Mouse (Mus musculus): ENCODE results near the gene Hist1h4c. TPM values are rescaled to one million over a fixed set of nuclear protein-coding genes. Genes with fewer than 3 reads are reported as not detected.

Gene Hist1h4c
- polyA plus RNA-seq, 1 experiment: 20.0 TPM

DNA sequence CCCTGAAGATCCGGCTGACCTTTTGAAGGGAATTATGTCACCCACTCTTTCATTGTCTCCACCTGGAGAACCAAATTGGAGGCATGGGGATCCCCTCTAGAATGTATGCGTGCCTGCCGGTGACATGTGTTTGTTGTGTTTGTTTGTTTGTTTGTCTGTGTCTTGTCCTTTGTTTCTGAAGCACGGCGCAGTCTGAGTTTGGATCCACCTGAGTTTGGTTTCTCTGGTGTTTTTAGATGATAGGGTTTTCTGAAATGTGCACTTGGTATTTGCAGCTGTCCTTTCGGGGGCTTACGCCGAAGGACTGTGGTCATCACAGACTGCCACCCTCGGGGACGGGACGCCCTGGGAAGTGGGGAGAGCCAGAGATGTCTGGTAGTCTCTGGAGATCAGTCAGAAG lies 18.9 kb upstream of the Hist1h4c start:
- H3K4me1 ChIP-seq (ENCODE audit: control insufficient read depth, insufficient read depth, insufficient read length): peaks cover 1% of the 10 kb centered on the region; the same call in 1 of the 2 replicates
- WGBS: 72% methylated on average over 11 of the region's 11 CpGs
- H3K4me3 ChIP-seq (ENCODE audit: extremely low read depth, insufficient read depth, insufficient read length): no peak overlapping the region
- no peak for TF ChIP-seq CTCF (IDR thresholded peaks at IDR 0.05; ENCODE audit: extremely low read depth, insufficient read depth, insufficient read length, insufficient replicate concordance)
- TF ChIP-seq POLR2A (IDR thresholded peaks at IDR 0.05; ENCODE audit: low read depth, low read length): no peak
- no peaks in the 10 kb centered on the region for H3K36me3 ChIP-seq (ENCODE audit: control insufficient read depth, insufficient read depth, low read length)
- H3K27me3 ChIP-seq (ENCODE audit: control insufficient read depth, insufficient read depth, low read length): no peaks in the 10 kb centered on the region
- peak overlapping the region; percentile 70 for H3K27ac ChIP-seq (ENCODE audit: insufficient read depth, low read length)
- DNase-seq (ENCODE audit: low read depth in 1 of 2, low spot score in 2 of 2): no peak

GRCm38 (mm10) chr13:23716261-23717042 lies 18.2 kb upstream of the Hist1h4c start:
- Histone ChIP-seq H3K4me1 (ENCODE audit: control insufficient read depth, insufficient read depth, insufficient read length) (peaks cover 4% of the 10 kb centered on the region; the same call in 1 of the 2 replicates), H3K4me3 (ENCODE audit: extremely low read depth, insufficient read depth, insufficient read length) (no peak overlapping the region), H3K36me3 (ENCODE audit: control insufficient read depth, insufficient read depth, low read length) (no peaks in the 10 kb centered on the region), H3K27me3 (ENCODE audit: control insufficient read depth, insufficient read depth, low read length) (no peaks in the 10 kb centered on the region), H3K27ac (ENCODE audit: insufficient read depth, low read length) (peak overlapping the region; percentile 70; the same call in 1 of the 2 replicates)
- WGBS: 58% methylated on average over 5 of the region's 5 CpGs
- TF ChIP-seq CTCF (IDR thresholded peaks at IDR 0.05; ENCODE audit: extremely low read depth, insufficient read depth, insufficient read length, insufficient replicate concordance): no peak
- no peak for TF ChIP-seq POLR2A (IDR thresholded peaks at IDR 0.05; ENCODE audit: low read depth, low read length)
- no peak for DNase-seq (ENCODE audit: low read depth in 1 of 2, low spot score in 2 of 2)

DNA sequence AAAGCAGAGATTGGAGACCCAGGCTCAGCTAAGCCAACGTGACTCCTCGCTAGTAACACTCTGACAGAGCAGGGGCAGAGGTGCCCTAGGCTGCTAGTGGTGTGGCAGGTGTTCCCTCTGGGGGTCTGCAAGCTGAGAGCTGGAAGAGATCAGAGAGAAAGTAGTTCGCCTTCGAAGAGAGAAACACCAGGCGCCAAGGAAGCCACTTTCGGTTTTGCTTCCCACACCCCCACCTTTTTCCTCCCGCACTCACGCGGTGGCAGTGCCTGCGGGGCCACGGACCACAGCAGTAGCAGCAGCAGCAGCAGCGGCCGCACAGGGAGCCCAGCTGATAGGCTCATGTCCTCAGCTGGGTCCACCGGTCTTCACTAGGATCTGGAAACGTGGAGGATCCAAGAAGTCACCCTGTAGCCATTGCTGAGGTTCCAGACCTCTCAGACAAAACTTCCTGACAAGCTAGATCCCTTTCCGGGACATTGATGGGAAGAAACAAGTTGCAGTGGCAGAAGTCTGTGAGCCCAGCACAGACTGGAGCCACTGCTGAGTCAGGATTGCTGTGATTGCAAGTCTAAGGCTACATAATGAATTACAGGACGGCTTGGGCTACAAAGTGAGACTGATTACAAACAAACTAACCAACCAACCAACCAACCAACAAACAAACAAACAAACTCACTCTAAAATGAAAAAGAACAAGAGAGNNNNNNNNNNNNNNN lies 12.3 kb upstream of the Hist1h4c start, which contains the start of gene Hfe:
Gene Hfe, minus strand, starts transcription at position 481 of the 716 bp plus-strand sequence.
- H3K27me3 ChIP-seq (ENCODE audit: control insufficient read depth, insufficient read depth, low read length): no peaks in the 10 kb centered on the region
- H3K4me3 ChIP-seq (ENCODE audit: extremely low read depth, insufficient read depth, insufficient read length): peak within 1 kb of the TSS; percentile 76
- TF ChIP-seq POLR2A (IDR thresholded peaks at IDR 0.05; ENCODE audit: low read depth, low read length) (no peak; the same call in 1 of the 2 replicates), CTCF (IDR thresholded peaks at IDR 0.05; ENCODE audit: extremely low read depth, insufficient read depth, insufficient read length, insufficient replicate concordance) (no peak)
- 4% methylated on average over 17 of the region's 17 CpGs for WGBS
- peak; percentile 45 to 62 for DNase-seq (ENCODE audit: low read depth in 1 of 2, low spot score in 2 of 2)
- H3K27ac ChIP-seq (ENCODE audit: insufficient read depth, low read length): peak within 1 kb of the TSS; percentile 85
- H3K36me3 ChIP-seq (ENCODE audit: control insufficient read depth, insufficient read depth, low read length): no peaks in the 10 kb centered on the region
- H3K4me1 ChIP-seq (ENCODE audit: control insufficient read depth, insufficient read depth, insufficient read length): peaks cover 6% of the 10 kb centered on the region; the same call in 1 of the 2 replicates

- TF ChIP-seq CTCF (IDR thresholded peaks at IDR 0.05; ENCODE audit: extremely low read depth, insufficient read depth, insufficient read length, insufficient replicate concordance): no peak
- no peak for TF ChIP-seq POLR2A (IDR thresholded peaks at IDR 0.05; ENCODE audit: low read depth, low read length)
- H3K27ac ChIP-seq (ENCODE audit: insufficient read depth, low read length): peak overlapping the region; percentile 85
- WGBS: 39% methylated on average over 12 of the region's 15 CpGs
Measured at GRCm38 (mm10) chr13:23709714-23710373, 11.6 kb upstream of the Hist1h4c start.

DNA sequence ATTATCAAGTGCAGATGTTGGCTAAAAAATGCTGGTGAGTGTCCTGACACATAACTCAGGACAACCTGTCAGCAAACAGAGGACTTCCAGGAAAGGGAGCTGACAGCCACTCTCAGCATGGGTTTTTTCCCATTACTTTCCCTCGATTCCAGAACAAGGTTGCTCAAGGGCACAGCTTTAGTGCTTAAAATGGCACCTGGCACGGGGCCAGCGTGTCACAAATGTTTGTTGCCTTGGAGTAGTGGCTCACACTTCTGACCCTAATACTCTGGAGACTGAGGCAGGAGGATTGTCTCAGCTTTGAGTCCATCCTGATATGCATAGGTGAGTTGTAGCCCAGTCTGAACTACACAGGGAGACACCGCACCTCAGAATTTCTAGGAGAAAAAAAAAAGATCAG lies 10.4 kb upstream of the Hist1h4c start:
- no peaks in the 10 kb centered on the region for H3K36me3 ChIP-seq (ENCODE audit: control insufficient read depth, insufficient read depth, low read length)
- DNase-seq (ENCODE audit: low read depth in 1 of 2, low spot score in 2 of 2): no peak
- TF ChIP-seq CTCF (IDR thresholded peaks at IDR 0.05; ENCODE audit: extremely low read depth, insufficient read depth, insufficient read length, insufficient replicate concordance) (no peak), POLR2A (IDR thresholded peaks at IDR 0.05; ENCODE audit: low read depth, low read length) (no peak)
- H3K4me3 ChIP-seq (ENCODE audit: extremely low read depth, insufficient read depth, insufficient read length): no peak overlapping the region
- no peak overlapping the region for H3K27ac ChIP-seq (ENCODE audit: insufficient read depth, low read length)
- H3K27me3 ChIP-seq (ENCODE audit: control insufficient read depth, insufficient read depth, low read length): no peaks in the 10 kb centered on the region
- WGBS: 82% methylated on average over 4 of the region's 4 CpGs
- peaks cover 5% of the 10 kb centered on the region; the same call in 1 of the 2 replicates for H3K4me1 ChIP-seq (ENCODE audit: control insufficient read depth, insufficient read depth, insufficient read length)

More at GRCm38 (mm10) chr13:23709714-23710373, 11.6 kb upstream of the Hist1h4c start:
- Histone ChIP-seq H3K27me3 (ENCODE audit: control insufficient read depth, insufficient read depth, low read length) (no peaks in the 10 kb centered on the region), H3K36me3 (ENCODE audit: control insufficient read depth, insufficient read depth, low read length) (no peaks in the 10 kb centered on the region), H3K4me1 (ENCODE audit: control insufficient read depth, insufficient read depth, insufficient read length) (peaks cover 6% of the 10 kb centered on the region; the same call in 1 of the 2 replicates), H3K4me3 (ENCODE audit: extremely low read depth, insufficient read depth, insufficient read length) (peak overlapping the region; percentile 76)
- DNase-seq (ENCODE audit: low read depth in 1 of 2, low spot score in 2 of 2): no peak

GRCm38 (mm10) chr13:23708041-23708440 lies 9.8 kb upstream of the Hist1h4c start:
- WGBS: 88% methylated on average over 4 of the region's 4 CpGs
- TF ChIP-seq POLR2A (IDR thresholded peaks at IDR 0.05; ENCODE audit: low read depth, low read length) (no peak), CTCF (IDR thresholded peaks at IDR 0.05; ENCODE audit: extremely low read depth, insufficient read depth, insufficient read length, insufficient replicate concordance) (no peak)
- no peak overlapping the region for H3K4me3 ChIP-seq (ENCODE audit: extremely low read depth, insufficient read depth, insufficient read length)
- H3K4me1 ChIP-seq (ENCODE audit: control insufficient read depth, insufficient read depth, insufficient read length): peaks cover 5% of the 10 kb centered on the region; the same call in 1 of the 2 replicates
- no peaks in the 10 kb centered on the region for H3K27me3 ChIP-seq (ENCODE audit: control insufficient read depth, insufficient read depth, low read length)
- H3K36me3 ChIP-seq (ENCODE audit: control insufficient read depth, insufficient read depth, low read length): no peaks in the 10 kb centered on the region
- DNase-seq (ENCODE audit: low read depth in 1 of 2, low spot score in 2 of 2): no peak
- no peak overlapping the region for H3K27ac ChIP-seq (ENCODE audit: insufficient read depth, low read length)

Measured in spleen, adult 2 months (tissue).